Mouse (Mus musculus) myocyte (in vitro differentiated cells): Measurements from ENCODE around the gene Pdc.

Experiments
- E2F4 ChIP-seq: IDR thresholded peaks from one replicate; pipeline ENCODE4 v1.6.1; 2011; ENCODE audit warnings: mild to moderate bottlenecking, control low read depth, moderate library complexity; ENCODE audit not compliant: insufficient read depth
- MAX ChIP-seq: IDR thresholded peaks from one replicate; pipeline ENCODE4 v1.6.1; 2011; ENCODE audit warnings: low read depth, mild to moderate bottlenecking, control low read depth
- POLR2A ChIP-seq: IDR thresholded peaks from one replicate; pipeline ENCODE4 v1.6.1; 2011; ENCODE audit warnings: low read depth, mild to moderate bottlenecking, control low read depth, moderate library complexity; ENCODE audit not compliant: insufficient read length
- TCF3 ChIP-seq: IDR thresholded peaks from one replicate; pipeline ENCODE4 v1.6.1; 2011; ENCODE audit warnings: low read depth, control low read depth; ENCODE audit not compliant: insufficient read length

GRCm38 (mm10) chr1:150319205-150319604 is at the start of gene Pdc:
- TF ChIP-seq POLR2A (no peak), E2F4 (no peak), MAX (no peak), TCF3 (no peak)
